Mouse (Mus musculus) adipose tissue, adult 10 weeks (tissue): ENCODE data around the gene Rxrb. TPM values are rescaled to one million over a fixed set of nuclear protein-coding genes. Genes with fewer than 3 reads are reported as not detected.

Source experiments
- polyA plus RNA-seq: library from polyadenylated mRNA; stranded (reverse); fragments of 350-450 nt; fragmentation: Illumina TruSeq; extraction: RNeasy Lipid Tissue Mini Kit (QIAGEN cat#74804); gene quantifications from one replicate; pipeline ENCODE4 v1.2.3, GENCODE M21; 2014; ENCODE audit warnings: low read depth, low replicate concordance

The Rxrb gene
- 38.6 TPM for polyA plus RNA-seq

DNA sequence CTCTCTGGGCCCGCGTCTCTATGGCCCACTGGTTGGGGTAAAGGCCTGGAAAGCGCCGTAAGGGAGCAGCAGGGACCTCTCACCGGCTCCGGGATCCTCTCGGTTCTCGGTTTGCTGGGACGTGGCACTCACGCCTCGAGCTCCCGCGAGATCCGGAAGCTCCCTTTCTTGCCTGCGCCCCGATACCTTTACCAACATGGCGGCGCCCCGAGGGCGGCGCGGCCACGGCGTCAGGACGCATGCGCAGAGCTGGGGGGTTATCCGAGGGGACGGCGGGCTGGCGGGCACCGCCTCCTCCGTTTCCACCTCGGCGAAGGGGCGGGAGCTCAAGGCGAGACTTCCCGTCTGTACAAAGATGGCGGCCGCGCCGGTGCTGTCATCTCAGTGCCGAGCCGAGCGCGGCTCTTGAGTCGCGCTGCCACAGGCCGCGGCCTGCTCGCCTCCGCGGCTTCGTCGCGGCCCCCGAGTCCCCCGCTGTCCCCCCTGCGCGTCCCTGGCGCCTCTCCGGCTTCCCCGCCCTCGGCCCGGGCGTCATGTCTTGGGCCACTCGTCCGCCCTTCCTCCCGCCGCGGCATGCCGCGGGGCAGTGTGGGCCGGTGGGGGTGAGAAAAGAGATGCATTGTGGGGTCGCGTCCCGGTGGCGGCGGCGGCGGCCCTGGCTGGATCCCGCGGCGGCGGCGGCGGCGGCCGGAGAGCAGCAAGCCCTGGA, at the start of gene Rxrb, which contains the start of gene Slc39a7:
Rxrb (plus strand) TSS at position 348 of the 709 bp plus-strand sequence.
Slc39a7 (minus strand) TSS at position 218 of the 709 bp plus-strand sequence.

GRCm38 (mm10) chr17:34000150-34000537, 31.5 kb upstream of the Rxrb start, which contains the start of gene H2-K1:
H2-K1 (minus strand) TSS chr17:34000347.

DNA sequence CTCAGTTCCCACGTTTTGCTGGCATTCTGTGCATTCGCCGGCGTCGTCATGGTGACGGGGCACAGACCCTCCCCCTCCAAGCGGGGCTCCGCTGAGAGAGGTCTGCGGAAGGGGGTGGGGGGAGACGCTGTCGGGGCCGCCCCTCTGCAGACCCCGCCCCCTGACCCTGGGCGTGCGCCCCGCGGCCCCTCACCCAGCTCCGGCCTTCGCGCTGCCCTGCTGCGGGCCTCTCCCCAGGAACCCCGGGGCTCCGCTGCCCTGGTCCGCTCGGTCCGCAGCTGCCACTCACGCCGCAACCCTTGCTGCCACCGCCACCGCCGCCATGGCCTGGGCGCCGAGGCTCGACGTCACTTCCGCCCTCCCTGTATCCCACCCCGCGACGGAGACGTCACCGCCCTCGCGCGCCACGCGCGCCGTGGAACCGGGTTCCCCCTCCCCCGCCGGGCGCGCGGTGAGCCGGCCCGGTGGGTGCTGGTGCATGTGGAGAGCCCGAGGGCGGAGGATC, 7.2 kb upstream of the Rxrb start, which contains the start of gene Ring1:
Ring1 (minus strand) TSS at position 364 of the 505 bp plus-strand sequence.

GRCm38 (mm10) chr17:34027656-34028223, 3.9 kb upstream of the Rxrb start, which contains the start of gene H2-Ke6:
H2-Ke6 (minus strand) TSS chr17:34028060.

GRCm38 (mm10) chr17:34038878-34039561, 7.4 kb downstream of the Rxrb start, which contains the start of gene Col11a2:
Col11a2 (plus strand) TSS chr17:34039437.

Other genes with a start within 250 kb of the Rxrb start
- gene Angptl4, start 250.0 kb upstream of the Rxrb start, polyA plus RNA-seq = 245 TPM
- 91.1 TPM for gene Kank3, start 221.3 kb upstream of the Rxrb start, polyA plus RNA-seq
- gene Rps28, start 207.2 kb upstream of the Rxrb start, polyA plus RNA-seq = 1,499 TPM
- gene Ndufa7, start 207.2 kb upstream of the Rxrb start, polyA plus RNA-seq = 425 TPM
- 72.7 TPM for gene Cd320, start 188.7 kb upstream of the Rxrb start, polyA plus RNA-seq
- not detected for gene Gm7029, start 158.0 kb upstream of the Rxrb start, polyA plus RNA-seq
- 1.9 TPM for gene Kifc1, start 141.2 kb upstream of the Rxrb start, polyA plus RNA-seq
- not detected for gene Platr17, start 126.7 kb upstream of the Rxrb start, polyA plus RNA-seq
- gene Daxx, start 122.4 kb upstream of the Rxrb start, polyA plus RNA-seq = 29.2 TPM
- gene Tapbp, start 115.9 kb upstream of the Rxrb start, polyA plus RNA-seq = 147 TPM
- 25.1 TPM for gene Zbtb22, start 115.9 kb upstream of the Rxrb start, polyA plus RNA-seq
- gene Rgl2, start 102.3 kb upstream of the Rxrb start, polyA plus RNA-seq = 66.6 TPM
- gene Pfdn6, start 91.5 kb upstream of the Rxrb start, polyA plus RNA-seq = 70.9 TPM
- 14.0 TPM for gene Wdr46, start 91.2 kb upstream of the Rxrb start, polyA plus RNA-seq
- 5.6 TPM for gene B3galt4, start 80.3 kb upstream of the Rxrb start, polyA plus RNA-seq
- gene Vps52, start 76.0 kb upstream of the Rxrb start, polyA plus RNA-seq = 36.0 TPM
- 1,863 TPM for gene Rps18, start 75.8 kb upstream of the Rxrb start, polyA plus RNA-seq
- gene H2-K1, start 31.5 kb upstream of the Rxrb start, polyA plus RNA-seq = 1,539 TPM
- 30.7 TPM for gene Ring1, start 7.1 kb upstream of the Rxrb start, polyA plus RNA-seq
- 92.5 TPM for gene H2-Ke6, start 3.8 kb upstream of the Rxrb start, polyA plus RNA-seq
- 158 TPM for gene Slc39a7, start 130 bp upstream of the Rxrb start, polyA plus RNA-seq
- 1.0 TPM for gene Col11a2, start 7.6 kb downstream of the Rxrb start, polyA plus RNA-seq
- gene H2-Oa, start 60.5 kb downstream of the Rxrb start, polyA plus RNA-seq = 1.3 TPM
- gene H2-DMa, start 87.7 kb downstream of the Rxrb start, polyA plus RNA-seq = 48.1 TPM
- 137 TPM for gene Brd2, start 90.8 kb downstream of the Rxrb start, polyA plus RNA-seq
- gene H2-DMb2, start 111.5 kb downstream of the Rxrb start, polyA plus RNA-seq = 44.6 TPM
- gene H2-DMb1, start 121.3 kb downstream of the Rxrb start, polyA plus RNA-seq = 43.1 TPM
- gene Tap1, start 155.7 kb downstream of the Rxrb start, polyA plus RNA-seq = 19.5 TPM
- gene Psmb9, start 156.0 kb downstream of the Rxrb start, polyA plus RNA-seq = 19.8 TPM
- gene Psmb8, start 165.9 kb downstream of the Rxrb start, polyA plus RNA-seq = 45.9 TPM
- gene Tap2, start 171.7 kb downstream of the Rxrb start, polyA plus RNA-seq = 26.3 TPM
- 2.3 TPM for gene H2-Ob, start 207.1 kb downstream of the Rxrb start, polyA plus RNA-seq
- gene H2-Ab1, start 225.9 kb downstream of the Rxrb start, polyA plus RNA-seq = 244 TPM